Mouse (Mus musculus) embryo, embryonic 9.5 days (tissue): ENCODE results near the gene Tmem150a.
A peak's percentile ranks its signal among the peaks of the same experiment; 100 is the strongest.

ENCODE experiments used
- DNase-seq: peaks from one replicate; pipeline ENCODE4 v3.0.0-alpha.2; 2017; ENCODE audit errors: extremely low spot score

Gene Tmem150a

GRCm38 (mm10) chr6:72374206-72374605 is 19.0 kb downstream of the Tmem150a start:
- DNase-seq = no peak

DNA sequence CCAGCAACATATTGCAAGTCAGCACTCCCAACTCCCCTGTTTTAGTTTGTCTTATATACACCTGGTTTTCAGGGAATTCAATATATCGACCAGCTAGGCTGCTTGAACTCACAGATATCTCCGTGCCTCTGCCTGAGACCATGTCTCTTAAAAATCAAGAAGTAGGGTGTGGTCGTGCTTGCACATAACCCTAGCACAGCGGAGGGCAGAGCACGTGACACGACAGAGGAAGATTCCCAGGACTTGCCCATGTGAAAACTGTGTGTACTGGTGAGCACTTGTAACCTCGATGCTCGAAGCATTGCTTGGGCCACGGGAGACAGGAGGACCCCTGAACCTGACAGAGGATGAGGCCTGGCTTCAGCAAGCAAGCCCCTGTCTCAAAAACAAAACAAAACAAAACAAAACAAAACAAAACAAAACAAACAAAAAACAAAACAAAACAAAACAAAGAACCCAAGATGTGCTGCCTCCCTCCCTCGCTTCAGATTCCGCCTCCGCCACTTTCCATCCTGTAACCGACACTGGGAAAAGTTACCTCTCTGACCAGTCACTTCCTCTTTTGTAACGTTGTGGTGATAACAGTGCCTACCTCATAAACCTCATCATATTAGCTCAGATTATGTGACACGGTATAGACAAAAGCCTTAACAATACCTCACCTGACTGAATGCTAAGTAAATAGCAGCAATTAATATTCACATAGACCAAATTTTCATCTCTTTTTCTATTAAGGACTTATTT is 19.7 kb downstream of the Tmem150a start:
- no peak for DNase-seq

DNA sequence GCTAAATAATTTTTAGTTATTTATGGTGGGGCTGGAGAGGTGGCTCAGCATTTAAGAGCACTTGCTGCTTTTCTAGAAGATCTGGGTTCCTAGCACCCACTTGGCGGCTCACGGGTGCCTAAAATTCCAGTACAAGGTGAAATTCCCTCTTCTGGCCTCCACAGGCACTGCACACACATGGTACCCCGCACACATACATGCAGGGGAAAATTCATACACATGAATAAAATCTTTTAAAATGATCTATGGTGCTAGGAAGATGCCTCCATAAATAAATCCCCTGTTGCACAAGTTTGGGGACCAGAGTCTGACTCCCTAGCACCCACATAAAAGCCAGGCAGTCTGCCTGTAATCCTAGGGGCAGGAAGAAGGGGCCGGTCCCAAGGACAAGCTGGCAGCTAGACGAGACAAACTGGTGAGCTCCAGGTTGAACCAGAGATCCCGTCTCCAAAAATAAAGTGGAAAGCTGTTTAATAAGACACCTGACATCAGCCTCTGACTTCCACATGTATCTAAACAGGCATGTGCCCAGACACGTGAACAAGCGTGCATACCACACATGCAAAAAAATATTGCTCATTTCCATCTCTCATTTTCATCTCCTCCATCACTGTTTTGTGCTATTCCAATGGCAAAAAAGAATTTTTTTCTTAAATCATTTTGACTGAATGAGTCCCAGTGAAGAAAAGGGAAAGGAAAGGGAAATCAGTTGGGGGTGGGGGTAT is 23.4 kb downstream of the Tmem150a start:
- no peak for DNase-seq

DNA sequence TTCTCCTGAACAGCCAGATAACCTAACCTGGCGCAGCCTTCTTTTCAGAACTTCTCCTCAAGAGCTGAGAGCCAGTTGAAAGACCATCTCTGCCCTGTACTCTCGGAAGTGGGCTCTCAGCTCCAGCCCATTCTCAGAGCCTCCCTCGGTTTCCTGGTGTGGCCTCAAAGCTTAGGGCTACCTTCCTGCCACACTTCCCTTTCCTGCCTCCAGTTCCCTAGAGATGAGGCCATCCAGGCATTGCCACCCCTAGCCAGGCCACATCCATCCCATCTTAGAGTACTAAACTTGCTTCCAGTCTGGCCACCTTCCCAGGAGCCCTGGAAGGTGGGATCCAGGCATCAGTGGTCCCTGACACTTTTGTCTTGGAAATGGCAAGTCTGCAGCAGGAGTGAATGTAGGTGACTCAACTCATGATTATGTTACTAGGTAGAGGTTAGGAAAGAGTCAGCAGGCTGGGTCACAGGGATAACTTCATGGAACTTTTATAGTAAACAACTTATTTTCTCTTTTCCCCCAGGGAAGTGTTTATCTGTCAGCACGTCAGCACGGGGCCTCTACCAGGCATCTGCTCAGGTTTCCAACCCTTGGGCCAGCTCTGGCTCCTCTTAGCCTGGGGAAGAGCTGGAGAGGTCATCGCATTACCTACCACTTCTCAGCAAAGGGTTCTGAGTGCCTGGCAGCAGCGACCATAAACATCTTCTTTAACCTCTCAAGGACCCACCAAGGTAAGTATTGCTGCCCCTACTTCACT is 24.3 kb downstream of the Tmem150a start:
- no peak for DNase-seq

DNA sequence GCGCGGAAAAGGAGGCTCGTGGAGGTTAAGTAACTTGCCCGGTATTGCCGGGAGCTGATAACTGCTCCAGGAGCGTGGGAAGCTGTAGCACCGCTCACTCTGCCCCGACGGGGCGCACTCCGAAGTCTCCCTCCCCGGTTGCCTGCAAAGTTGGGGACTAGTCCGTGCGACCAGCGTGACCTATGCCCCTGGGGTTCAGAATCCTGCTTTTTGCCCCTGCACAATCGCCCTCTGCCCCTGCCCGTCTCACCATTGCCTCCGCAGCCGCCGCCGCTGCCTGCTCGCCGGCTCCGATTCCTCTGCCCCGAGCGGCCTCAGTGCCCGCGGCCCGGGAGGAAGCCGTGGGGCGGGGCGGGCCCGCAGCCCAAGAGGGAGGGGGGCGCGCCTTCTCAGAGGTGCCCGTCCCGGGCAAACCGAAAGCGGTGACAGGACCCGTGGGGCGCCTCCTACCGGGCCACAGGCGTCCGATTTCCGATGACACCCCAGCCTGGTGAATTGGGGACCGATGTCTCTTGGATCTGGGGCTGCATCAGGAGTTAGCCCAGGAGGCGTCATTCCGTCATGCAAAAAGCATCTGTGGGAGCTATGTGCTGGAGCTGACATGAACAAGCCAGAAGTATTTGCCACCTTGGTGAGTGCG is 25.0 kb downstream of the Tmem150a start, which contains the start of gene Vamp5:
Gene Vamp5 (minus strand): TSS at position 338 of the 640 bp plus-strand sequence.
- peak; percentile 61 for DNase-seq

DNA sequence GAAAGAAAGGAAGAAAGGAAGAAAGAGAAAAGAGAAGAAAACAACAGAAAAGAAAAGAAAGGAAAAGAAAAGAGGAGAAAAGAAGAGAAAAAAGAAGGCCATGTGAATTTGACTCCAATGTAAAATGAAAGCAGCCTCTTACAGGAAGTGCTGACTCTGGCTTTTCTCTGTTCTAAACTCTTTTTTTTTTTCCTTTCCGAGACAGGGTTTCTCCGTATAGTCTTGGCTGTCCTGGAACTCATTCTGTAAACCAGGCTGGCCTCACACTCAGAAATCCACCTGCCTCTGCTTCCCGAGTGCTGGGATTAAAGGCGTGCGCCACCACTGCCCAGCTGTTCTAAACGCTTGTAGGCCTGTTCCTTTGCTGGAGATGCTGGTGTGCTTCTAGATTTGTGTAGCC is 27.2 kb downstream of the Tmem150a start:
- DNase-seq = no peak

DNA sequence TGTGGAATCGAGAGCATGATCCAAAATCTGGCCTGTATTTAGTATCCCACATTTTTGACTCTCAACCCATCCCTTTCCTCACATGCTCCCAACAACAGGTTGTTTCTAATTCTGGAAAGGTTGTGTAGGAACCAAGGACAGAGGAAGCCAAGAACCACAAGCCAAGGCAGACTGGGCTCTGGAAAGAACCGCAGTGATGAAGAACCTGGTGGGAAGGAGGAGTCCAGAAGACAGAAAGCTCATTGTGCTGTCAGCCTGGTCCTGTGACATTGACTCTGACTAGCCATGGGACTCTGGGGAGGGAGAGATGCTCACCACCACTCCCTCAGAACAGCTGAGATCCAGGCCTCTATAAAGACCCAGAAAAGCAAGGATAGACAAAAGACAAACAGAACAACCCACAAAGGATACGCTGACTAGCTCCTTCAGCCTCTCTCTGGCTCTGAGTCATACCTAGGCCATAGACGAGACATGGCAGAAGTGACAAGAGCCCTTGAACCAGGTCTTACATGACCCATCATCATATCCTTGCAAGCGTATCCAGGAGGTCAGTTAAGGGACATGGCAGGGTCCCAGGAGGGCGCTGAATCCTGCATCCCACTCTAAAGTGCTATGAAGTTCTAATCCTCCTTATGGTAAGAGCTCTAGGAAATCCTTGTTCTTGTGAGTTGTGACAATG is 28.0 kb downstream of the Tmem150a start:
- DNase-seq = no peak

GRCm38 (mm10) chr6:72383952-72384351 is 28.7 kb downstream of the Tmem150a start:
- no peak for DNase-seq

GRCm38 (mm10) chr6:72385258-72385657 is 30.0 kb downstream of the Tmem150a start:
- DNase-seq = no peak

DNA sequence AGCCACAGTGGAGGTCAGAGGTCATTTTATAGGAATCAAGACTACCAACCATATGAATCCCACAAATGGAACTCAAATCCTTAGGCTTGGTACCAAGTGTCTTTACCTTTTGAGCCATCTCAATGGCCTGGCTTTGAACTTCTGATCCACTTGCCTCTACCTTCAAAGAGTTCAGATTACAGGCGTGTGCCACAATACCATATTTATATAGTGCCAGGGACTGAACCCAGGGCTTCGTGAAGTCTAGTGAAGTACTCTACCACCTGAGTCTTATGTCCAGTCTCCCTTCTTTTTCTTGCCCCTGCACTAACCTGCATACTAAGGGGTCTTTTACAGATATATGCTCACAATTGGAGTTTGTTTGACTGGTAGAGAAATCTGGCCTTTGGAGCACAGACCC is 31.3 kb downstream of the Tmem150a start:
- no peak for DNase-seq

- no peak for DNase-seq
Measured at GRCm38 (mm10) chr6:72387816-72388215, 32.6 kb downstream of the Tmem150a start.

- DNase-seq = no peak
Measured at GRCm38 (mm10) chr6:72388266-72388665, 33.0 kb downstream of the Tmem150a start.

DNA sequence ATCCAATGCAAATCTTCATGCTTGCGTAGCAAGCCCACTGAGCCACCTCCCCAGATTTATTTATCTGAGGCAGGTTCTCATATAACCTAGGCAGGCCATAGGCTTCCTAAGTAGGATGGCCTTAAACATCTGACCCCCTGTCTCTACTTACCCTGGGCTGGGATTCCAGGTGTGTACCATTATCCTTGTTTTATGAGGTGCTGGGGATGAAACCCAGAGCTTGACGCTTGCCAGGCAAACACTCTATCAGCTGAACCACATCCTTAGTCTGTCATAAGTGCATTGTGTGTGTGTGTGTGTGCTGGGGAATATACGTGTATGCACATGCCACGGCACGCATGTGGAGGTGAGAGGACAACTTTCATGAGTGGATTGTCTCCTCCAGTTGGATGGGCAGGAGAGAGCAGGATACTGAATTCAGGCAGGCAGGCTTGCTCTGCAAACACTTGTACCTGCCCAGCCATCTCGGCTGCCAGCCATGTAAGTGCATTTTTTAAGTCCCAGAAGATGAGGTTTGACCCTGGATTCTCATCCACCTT is 33.6 kb downstream of the Tmem150a start:
- DNase-seq = no peak

GRCm38 (mm10) chr6:72389471-72389940 is 34.3 kb downstream of the Tmem150a start:
- no peak for DNase-seq

DNA sequence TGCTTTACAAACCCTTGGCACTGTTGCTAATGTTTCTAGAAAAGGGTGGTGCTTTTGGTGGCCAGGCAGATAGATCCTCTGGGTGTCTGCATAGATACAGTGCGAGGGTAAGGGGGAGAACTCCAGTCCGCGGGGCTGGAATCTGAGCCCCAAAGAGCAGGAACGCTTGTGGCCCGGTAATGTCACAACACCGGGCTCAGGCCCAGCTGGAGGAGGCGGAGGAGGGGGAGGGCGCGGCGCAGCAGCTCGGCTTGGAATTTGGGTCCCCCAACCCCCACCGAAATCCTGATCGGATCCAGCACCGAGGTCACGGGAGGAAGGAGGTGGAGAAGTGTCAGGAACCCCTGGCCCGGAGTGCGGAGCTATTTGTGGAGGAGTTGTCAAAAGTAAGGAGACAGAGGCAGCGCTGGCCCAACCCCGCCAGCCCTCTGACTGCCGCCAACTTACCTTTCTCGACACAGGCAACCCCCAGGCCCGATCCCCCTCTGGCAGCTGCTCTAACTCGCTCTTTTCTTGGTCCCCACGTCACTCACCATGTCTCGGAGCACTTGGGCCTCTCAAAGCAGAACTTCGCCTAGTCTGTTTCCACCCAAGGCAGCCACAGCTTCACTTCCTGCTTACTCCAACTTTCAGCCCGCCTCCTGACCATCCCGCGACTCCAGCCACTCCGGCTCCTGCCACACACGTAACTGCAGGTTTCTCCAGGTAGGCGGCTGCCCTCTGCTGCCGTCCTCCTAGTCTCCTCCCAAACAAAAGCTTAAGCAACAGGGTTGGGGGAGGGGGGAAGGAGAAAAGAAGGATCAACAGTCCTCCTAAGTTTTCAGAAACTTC is 34.9 kb downstream of the Tmem150a start, which contains the start of gene Vamp8:
Gene Vamp8 (minus strand): TSS at position 763 of the 831 bp plus-strand sequence.
- DNase-seq = peak; percentile 72

- DNase-seq = peak; percentile 77
Measured at GRCm38 (mm10) chr6:72390795-72391521, 35.7 kb downstream of the Tmem150a start.

GRCm38 (mm10) chr6:72392341-72392740 is 37.1 kb downstream of the Tmem150a start:
- no peak for DNase-seq

DNA sequence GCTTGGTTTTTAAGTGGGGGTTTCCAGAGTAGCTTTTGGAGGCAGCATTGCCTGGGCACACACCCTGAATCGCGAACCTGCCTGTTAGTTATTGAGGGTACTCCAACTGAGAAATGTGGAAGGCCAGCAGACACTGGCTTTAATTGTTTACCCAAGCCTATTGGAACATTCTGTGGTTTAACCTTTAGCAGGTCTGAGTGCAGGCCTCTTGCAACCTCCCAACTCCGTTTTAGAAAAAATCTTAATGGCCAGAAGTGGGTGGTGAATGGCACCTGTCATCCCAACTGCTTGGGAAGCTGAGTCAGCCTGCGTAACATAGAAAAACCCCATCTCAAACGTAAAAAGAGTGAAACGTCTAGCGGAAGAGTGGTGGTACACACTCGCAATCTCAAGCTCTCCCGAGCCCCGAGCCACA is 41.6 kb downstream of the Tmem150a start:
- no peak for DNase-seq

DNA sequence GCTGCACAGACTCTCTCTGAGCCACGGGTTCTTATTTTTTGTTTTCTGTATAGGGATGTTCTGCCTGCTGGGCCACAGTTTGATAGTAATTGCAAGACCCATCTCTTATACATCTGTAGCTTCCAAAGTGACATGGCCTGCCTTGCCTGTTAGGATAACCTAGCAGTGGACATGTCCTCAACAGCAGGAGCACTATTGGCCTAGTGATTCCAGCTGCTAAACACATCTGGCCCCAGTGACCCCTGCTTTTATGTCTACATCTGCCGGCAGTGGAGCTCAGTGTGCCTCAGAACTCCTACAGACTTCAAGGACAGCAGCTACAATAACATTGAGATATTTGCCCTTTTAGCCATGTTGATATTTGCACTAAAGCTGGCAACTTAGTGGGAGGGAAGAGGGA is 44.7 kb downstream of the Tmem150a start:
- DNase-seq = no peak
